Mouse (Mus musculus) gastrocnemius, postnatal 25 days (tissue): ENCODE results near the gene Rb1. TPM values are rescaled to one million over a fixed set of nuclear protein-coding genes. Genes with fewer than 3 reads are reported as not detected.

Source experiments
- DNase-seq: peaks from one replicate; pipeline ENCODE4 v3.0.0; 2022
- microRNA-seq, 2 experiments: library from miRNA; unstranded; fragments of <30 nt; microRNA quantifications; one replicate each; pipeline ENCODE4 v1.2.0; 2021; ENCODE audit warnings: borderline replicate concordance in 2 of 2
- total RNA-seq, 2 experiments: library from RNA; stranded (reverse); gene quantifications; 1 replicate in 1 of 2; 2 replicates in 1 of 2; pipeline ENCODE4 v1.2.3; 2021

Gene Rb1
- total RNA-seq, 2 experiments from 2014 or later: 13.8 to 17.7 TPM

DNA sequence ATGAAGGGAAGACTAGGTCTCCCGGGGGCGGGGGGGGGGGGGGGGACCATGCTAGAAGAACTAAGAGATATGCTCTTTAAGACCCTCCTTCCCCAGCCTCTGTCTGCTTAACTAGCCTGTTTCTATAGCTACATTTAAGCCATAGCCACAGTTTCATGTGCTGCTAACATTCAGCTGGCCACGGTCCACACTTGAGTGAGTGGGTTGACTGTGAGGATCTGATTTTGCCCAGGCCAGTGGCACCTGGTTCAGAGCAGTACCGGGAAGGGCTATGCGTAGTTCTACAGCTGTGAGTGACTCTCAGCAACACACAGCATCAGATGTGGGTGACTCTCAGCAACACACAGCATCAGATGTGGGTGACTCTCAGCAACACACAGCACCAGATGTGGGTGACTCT lies 164.3 kb downstream of the Rb1 start:
- DNase-seq: no peak

DNA sequence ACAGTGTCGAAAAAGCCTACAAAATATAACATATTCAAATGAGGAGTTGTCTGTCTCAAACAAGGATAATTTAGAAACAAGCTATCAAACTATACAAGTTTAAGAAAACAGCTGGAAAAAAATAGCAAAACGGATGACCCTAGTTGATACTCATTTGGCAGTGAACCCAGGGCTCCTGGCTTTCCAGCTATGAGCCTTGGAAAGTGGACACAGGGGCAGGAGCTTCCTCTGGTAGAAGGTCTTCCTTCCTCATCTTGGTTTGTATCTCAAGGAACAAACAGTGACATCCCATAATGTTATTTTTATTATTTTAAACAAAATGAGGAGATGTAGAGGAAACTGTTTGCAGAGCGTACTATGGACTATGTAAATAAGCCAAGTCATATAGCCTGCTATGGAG lies 177.5 kb downstream of the Rb1 start:
- no peak for DNase-seq

- DNase-seq: no peak
These were observed 178.9 kb downstream of the Rb1 start for GRCm38 (mm10) chr14:73146721-73147120.

GRCm38 (mm10) chr14:73145531-73145930 lies 180.1 kb downstream of the Rb1 start:
- no peak for DNase-seq

- no peak for DNase-seq
These were observed 181.8 kb downstream of the Rb1 start for GRCm38 (mm10) chr14:73143710-73144420.

- peak; percentile 88 for DNase-seq
These were observed 182.5 kb downstream of the Rb1 start for GRCm38 (mm10) chr14:73142896-73143709.

GRCm38 (mm10) chr14:73142421-73142895 lies 183.2 kb downstream of the Rb1 start:
- peak; percentile 10 for DNase-seq

DNA sequence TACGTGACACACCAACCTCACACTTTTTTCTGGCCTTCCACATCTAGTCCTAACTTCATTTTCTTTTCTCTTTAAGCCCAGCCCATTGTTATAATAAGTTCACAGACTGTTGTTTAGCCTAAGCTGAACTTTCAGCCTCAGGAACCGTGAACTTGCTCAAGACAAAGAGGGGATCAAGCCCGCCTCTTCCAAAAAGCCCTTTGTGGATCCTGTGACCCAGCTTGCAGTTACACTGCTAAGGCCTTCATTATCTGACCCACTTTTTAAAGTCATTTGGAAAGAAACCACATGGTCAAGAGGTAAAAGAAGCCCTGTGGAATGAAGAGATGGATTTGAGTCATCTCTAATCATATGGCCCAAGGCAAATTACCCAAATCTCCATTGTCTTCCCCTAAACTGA lies 183.8 kb downstream of the Rb1 start:
- no peak for DNase-seq

GRCm38 (mm10) chr14:73139866-73140265 lies 185.8 kb downstream of the Rb1 start:
- no peak for DNase-seq

GRCm38 (mm10) chr14:73138483-73138882 lies 187.1 kb downstream of the Rb1 start:
- no peak for DNase-seq

DNA sequence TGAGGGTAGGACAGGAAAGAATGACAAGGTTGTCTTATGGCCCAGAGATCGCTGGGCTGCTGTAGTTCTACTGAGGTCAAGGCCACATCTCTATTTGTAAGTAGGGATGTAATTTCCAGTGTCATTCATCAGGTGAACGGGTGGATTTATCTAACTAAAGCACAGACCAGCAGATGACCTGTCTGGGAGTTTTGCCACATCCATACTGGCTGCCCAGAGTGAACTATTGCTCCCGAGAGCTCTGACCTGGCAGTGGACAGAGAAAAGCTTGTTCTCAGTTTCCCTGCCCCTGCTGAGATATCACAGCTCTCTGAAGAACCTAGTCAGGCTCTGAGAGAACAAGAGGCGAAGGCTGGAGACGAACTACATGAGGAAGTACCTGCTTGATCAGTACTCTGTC lies 188.4 kb downstream of the Rb1 start:
- DNase-seq: no peak

Small RNA genes within 50 kb of the gene (microRNA-seq; reads per million reads assigned to microRNA genes)
- gene Mir687: 0 reads per million in 2 experiments

Other genes starting within 250 kb of the Rb1 start
- gene Rcbtb2, start 202.8 kb downstream of the Rb1 start, total RNA-seq: 10 to 100 TPM; 18.0 to 20.7 TPM
- gene Lpar6, start 87.9 kb downstream of the Rb1 start, total RNA-seq: 1 to 10 TPM; 1.5 to 1.6 TPM
- gene Itm2b, start 59.5 kb upstream of the Rb1 start, total RNA-seq: 100 to 1,000 TPM; 244 to 301 TPM
- gene Med4, start 184.2 kb upstream of the Rb1 start, total RNA-seq: 10 to 100 TPM; 12.4 to 12.9 TPM
- gene Sucla2, start 199.5 kb upstream of the Rb1 start, total RNA-seq: 100 to 1,000 TPM; 494 to 525 TPM
- gene Nudt15, start 222.4 kb upstream of the Rb1 start, total RNA-seq: 1 to 10 TPM; 4.7 to 4.8 TPM